Mouse (Mus musculus) forebrain, embryonic 11.5 days (tissue): Measurements from ENCODE around the gene Pax9. TPM values are rescaled to one million over a fixed set of nuclear protein-coding genes. Genes with fewer than 3 reads are reported as not detected.
A peak's percentile ranks its signal among the peaks of the same experiment; 100 is the strongest.

ENCODE experiments used
- ATAC-seq: fragments of 200-750 bp; cut with Nextera tagmentation; replicated peaks from 2 replicates; pipeline ENCODE4 v1.8.0; 2017; ENCODE audit warnings: moderate TSS enrichment; ENCODE audit not compliant: low FRiP score
- DNase-seq: peaks from one replicate; pipeline ENCODE4 v3.0.0-alpha.2; 2017; ENCODE audit warnings: low spot score
- H3K27ac ChIP-seq: fragments of 300-500 bp; sonication (generic); 2 replicates; pipeline ENCODE4 v1.5.1; 2014; ENCODE audit warnings: low read depth, low read length
- H3K27me3 ChIP-seq: fragments of 300-500 bp; sonication (generic); 2 replicates; pipeline ENCODE4 v1.6.1; 2014; ENCODE audit warnings: mild to moderate bottlenecking, low read length, mixed read lengths; ENCODE audit not compliant: control insufficient read depth, insufficient read depth
- H3K36me3 ChIP-seq: fragments of 300-500 bp; sonication (generic); 2 replicates; pipeline ENCODE4 v1.6.1; 2014; ENCODE audit warnings: mild to moderate bottlenecking, low read length, moderate library complexity, mixed read lengths; ENCODE audit not compliant: control insufficient read depth, insufficient read depth
- H3K4me1 ChIP-seq: fragments of 300-500 bp; sonication (generic); replicated peaks from 2 replicates; pipeline ENCODE4 v1.6.1; 2014; ENCODE audit warnings: low read length, mixed read lengths; ENCODE audit not compliant: control insufficient read depth, insufficient read depth
- H3K4me2 ChIP-seq: fragments of 300-500 bp; sonication (generic); 2 replicates; pipeline ENCODE4 v1.6.1; 2014; ENCODE audit warnings: low read depth, mild to moderate bottlenecking, low read length, moderate library complexity, mixed read lengths; ENCODE audit not compliant: severe bottlenecking
- H3K4me3 ChIP-seq: fragments of 300-500 bp; sonication (generic); 2 replicates; pipeline ENCODE4 v1.5.1; 2014; ENCODE audit warnings: low read depth, low read length
- H3K9ac ChIP-seq: fragments of 300-500 bp; sonication (generic); 2 replicates; pipeline ENCODE4 v1.6.1; 2014; ENCODE audit warnings: low read length
- H3K9me3 ChIP-seq: fragments of 300-500 bp; sonication (generic); 2 replicates; pipeline ENCODE4 v1.6.1; 2016; ENCODE audit warnings: low read length, mixed read lengths; ENCODE audit not compliant: control insufficient read depth
- WGBS: fragments of 180-500 bp; shearing (Covaris S2); extraction: QIAGEN DNeasy Blood & Tissue Kit; methylation state at CpG from one replicate; pipeline ENCODE4 v1.1.7; 2014; 5-methylcytosine and 5-hydroxymethylcytosine counted together
- polyA plus RNA-seq: library from polyadenylated mRNA; unstranded; fragments of >200 nt; fragmentation: Nextera tagmentation; extraction: Ambion mirVana; gene quantifications from 2 replicates; pipeline ENCODE4 v1.2.1, GENCODE M21; 2014

Pax9 gene
- polyA plus RNA-seq, 1 experiment from 2014 or later, result 0.39 TPM

DNA sequence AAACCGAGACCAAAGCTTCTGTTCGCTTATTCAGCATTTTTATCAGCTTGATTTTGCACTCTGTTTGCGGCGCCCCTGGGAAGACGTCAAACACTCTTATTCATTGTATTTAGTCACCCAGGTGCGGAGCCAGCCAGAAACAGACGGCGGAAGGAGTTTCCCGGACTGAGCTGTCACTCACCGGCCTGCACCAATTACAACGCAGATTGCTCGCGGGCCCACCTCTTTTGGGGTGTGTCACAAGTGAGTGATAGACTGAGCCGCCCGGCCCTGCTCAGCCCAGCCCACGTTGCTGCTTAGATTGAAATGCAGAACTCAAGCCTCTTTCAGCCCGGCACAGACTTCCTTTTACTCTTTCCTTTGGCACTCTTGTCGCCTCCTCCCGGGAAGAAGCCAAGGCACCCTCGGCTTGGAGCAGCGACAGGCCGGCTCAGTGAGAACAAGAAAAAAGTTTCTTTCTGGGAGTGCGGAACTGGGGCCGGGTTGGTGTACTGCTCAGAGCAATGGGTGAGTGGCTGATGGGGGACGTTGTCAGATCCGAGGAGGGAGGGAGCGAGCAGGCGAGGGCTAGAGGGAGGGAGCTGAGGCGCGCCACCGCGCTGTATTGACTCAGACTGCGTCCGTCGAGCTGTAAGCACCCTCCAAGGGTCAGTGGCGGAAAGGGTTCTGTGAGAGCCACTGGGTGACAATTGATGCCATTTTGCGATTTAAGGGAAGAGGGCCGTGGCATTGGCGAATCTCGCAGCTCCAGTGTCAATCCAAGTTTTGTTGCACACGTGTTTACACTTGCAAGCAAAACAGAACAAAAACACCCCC, 4.0 kb downstream of the Pax9 start:
- Histone ChIP-seq H3K4me1 (peaks cover 7% of the 10 kb centered on the region), H3K4me2 (peak overlapping the region; percentile 44), H3K9ac (no peak overlapping the region), H3K27me3 (peaks cover 95% of the 10 kb centered on the region), H3K36me3 (no peaks in the 10 kb centered on the region), H3K27ac (no peak overlapping the region), H3K4me3 (peak overlapping the region; percentile 19; the same call in 1 of the 2 replicates), H3K9me3 (no peaks in the 10 kb centered on the region)
- ATAC-seq (peak; percentile 97), DNase-seq (peak; percentile 92)
- under 1% methylated on average over 41 of the region's 41 CpGs for WGBS

DNA sequence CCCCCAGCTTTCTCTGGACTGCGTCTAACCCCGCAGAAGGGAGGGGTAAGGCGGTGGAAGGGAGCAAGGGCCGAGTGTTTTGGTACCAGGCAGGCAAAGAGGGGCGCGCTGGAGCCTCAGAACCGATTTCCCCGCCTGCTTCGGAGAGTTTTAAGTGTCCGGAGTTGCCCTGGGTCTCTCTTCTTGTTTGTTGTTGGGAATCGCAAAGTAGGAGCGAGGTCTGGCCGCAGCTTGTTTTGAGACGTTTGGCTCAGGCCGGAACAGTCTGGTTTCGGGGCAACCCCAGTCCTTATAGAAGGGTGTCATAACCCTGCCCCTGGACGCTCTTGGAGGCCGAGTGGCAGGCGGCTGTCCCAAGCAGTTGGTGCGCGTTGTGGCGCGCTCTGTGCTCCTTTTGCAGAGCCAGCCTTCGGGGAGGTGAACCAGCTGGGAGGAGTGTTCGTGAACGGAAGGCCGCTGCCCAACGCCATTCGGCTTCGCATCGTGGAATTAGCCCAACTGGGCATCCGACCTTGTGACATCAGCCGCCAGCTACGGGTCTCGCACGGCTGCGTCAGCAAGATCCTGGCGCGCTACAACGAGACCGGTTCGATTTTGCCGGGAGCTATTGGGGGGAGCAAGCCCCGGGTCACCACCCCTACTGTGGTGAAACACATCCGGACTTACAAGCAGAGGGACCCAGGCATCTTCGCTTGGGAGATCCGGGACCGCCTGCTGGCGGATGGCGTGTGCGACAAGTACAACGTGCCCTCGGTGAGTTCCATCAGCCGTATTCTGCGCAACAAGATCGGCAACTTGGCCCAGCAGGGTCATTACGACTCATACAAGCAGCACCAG, 4.8 kb downstream of the Pax9 start:
- H3K27me3 ChIP-seq, result peaks cover 92% of the 10 kb centered on the region
- no peaks in the 10 kb centered on the region for H3K36me3 ChIP-seq
- peaks cover 7% of the 10 kb centered on the region for H3K4me1 ChIP-seq
- H3K4me2 ChIP-seq, result peak overlapping the region; percentile 44; the same call in 1 of the 2 replicates
- peak overlapping the region; percentile 15; the same call in 1 of the 2 replicates for H3K4me3 ChIP-seq
- DNase-seq (peak; percentile 72), ATAC-seq (no peak)
- under 1% methylated on average over 57 of the region's 57 CpGs for WGBS
- H3K9me3 ChIP-seq, result no peaks in the 10 kb centered on the region
- H3K27ac ChIP-seq, result no peak overlapping the region
- no peak overlapping the region for H3K9ac ChIP-seq

DNA sequence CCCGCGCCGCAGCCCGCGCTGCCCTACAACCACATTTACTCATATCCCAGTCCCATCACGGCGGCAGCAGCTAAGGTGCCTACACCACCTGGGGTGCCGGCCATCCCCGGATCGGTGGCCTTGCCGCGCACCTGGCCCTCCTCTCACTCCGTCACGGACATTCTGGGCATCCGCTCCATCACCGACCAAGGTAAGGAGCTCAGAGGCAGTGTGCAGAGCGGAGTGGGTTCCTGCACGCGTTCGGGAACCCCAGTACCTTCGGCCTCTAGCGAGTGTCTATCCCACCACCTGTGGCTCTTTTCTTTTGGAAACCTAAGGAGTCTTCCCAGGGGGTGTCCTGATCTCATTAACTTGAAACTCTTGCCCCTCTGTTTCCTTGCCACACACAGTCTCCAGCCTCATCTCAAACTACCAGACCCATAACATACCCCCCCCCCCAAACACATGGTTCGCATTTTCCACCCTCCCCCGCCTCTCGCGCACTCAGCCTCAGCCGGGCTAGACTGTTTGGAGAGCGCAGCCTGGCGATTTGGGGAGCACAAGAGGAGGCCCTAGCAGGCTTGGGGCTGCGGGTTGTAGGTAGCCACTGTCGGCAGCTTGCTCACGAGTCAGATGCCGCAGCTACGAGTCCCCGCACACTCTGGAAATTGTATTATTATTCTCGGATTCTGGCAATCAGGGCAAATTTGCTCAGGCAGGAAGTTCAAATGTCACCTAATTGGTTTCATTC, 5.6 kb downstream of the Pax9 start:
- no peaks in the 10 kb centered on the region for H3K36me3 ChIP-seq
- H3K9ac ChIP-seq, result no peak overlapping the region
- H3K4me3 ChIP-seq, result no peak overlapping the region; the same call in 1 of the 2 replicates
- WGBS, result under 1% methylated on average over 36 of the region's 36 CpGs
- ATAC-seq (no peak), DNase-seq (peak; percentile 69)
- H3K27me3 ChIP-seq, result peaks cover 89% of the 10 kb centered on the region
- H3K4me2 ChIP-seq, result peak overlapping the region; percentile 26; the same call in 1 of the 2 replicates
- H3K27ac ChIP-seq, result no peak overlapping the region
- peaks cover 7% of the 10 kb centered on the region for H3K4me1 ChIP-seq
- no peaks in the 10 kb centered on the region for H3K9me3 ChIP-seq

DNA sequence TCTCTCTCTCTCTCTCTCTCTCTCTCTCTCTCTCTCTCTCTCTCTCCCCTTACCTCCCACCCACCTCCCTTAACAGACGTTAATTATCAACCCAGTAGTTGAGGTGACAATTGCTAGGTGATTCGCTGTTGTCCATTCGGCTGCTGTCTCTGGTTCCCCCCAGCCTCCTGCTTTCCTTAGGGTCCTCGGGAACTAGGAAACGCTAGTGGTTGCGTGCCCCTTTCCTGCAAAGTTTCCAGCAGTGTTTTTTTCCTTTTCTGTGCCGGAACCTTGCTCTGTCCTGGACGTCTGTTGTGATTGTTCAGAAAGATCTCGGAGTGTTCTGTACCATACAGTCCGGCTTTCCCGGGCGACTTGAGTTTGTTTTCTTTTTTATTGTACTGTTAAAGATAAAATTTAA, 6.2 kb downstream of the Pax9 start:
- no peak for ATAC-seq
- Histone ChIP-seq H3K9me3 (no peaks in the 10 kb centered on the region), H3K27me3 (peaks cover 89% of the 10 kb centered on the region), H3K4me2 (no peak overlapping the region), H3K4me1 (peaks cover 7% of the 10 kb centered on the region), H3K4me3 (no peak overlapping the region), H3K27ac (no peak overlapping the region), H3K36me3 (no peaks in the 10 kb centered on the region), H3K9ac (no peak overlapping the region)
- DNase-seq, result no peak
- WGBS, result 2% methylated on average over 12 of the region's 12 CpGs

DNA sequence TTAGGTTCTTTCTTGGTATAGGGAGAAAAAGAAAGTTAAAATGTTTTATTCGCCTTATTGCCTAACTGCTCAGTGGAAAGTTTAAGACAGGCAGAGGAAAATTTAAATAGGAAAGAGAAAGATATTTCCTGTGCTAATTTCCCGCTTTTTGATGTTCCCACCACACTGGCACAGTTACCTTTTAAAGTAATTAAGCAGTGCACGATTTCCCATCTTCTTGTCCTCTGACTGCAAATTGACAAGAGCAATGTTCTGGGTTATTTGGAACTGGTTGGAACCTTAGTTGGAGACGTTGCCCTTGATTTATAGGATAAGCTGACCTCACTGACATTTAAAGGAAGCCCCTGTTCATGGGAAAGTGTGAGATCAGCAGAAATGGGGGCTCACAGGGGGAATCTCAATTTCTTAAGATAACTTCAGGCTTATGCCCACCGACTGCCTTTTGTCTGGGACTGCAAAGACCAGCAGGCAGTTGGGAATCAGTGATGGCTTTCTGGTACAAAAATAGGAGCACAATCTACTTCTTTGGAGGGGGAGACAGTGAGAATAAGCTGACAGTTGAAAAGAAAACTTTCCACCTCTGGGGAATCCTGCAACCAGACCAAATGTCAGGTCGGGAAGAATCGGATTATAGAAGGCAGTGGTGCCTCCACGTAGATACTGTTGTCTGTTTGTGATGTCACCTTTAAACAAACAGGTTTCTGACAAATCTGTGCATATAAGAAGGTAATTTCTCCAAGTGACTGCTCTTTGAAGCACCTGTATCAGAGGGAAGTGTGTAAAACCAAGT, 6.8 kb downstream of the Pax9 start:
- H3K4me3 ChIP-seq, result no peak overlapping the region
- no peak overlapping the region for H3K4me2 ChIP-seq
- H3K9ac ChIP-seq, result no peak overlapping the region
- no peaks in the 10 kb centered on the region for H3K36me3 ChIP-seq
- ATAC-seq (no peak), DNase-seq (no peak)
- H3K27me3 ChIP-seq, result peaks cover 84% of the 10 kb centered on the region
- peaks cover 7% of the 10 kb centered on the region for H3K4me1 ChIP-seq
- 2% methylated on average over 8 of the region's 8 CpGs for WGBS
- no peaks in the 10 kb centered on the region for H3K9me3 ChIP-seq
- H3K27ac ChIP-seq, result no peak overlapping the region

DNA sequence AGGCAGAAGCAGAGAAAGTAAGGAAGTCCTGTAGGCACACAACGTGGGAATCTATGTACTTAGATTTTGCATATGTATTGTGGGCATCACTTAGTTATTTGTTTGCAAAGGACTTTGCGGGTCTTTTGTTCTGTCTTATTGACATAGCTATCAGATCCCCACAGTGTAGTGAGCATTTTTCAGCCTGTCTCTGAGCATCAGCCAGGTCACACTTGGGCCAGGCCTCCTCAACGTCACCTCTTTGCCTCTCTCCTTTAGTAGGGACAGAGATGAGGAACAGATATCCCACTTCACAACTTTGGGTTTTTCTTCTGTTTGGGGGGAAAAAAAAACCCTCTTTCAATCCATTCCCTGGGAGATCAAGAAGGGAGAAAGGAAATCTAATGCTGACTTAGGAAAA, 7.8 kb downstream of the Pax9 start:
- Histone ChIP-seq H3K9ac (no peak overlapping the region), H3K4me1 (peaks cover 7% of the 10 kb centered on the region), H3K4me2 (no peak overlapping the region), H3K27me3 (peaks cover 76% of the 10 kb centered on the region), H3K9me3 (no peaks in the 10 kb centered on the region), H3K4me3 (no peak overlapping the region), H3K27ac (no peak overlapping the region), H3K36me3 (no peaks in the 10 kb centered on the region)
- ATAC-seq (no peak), DNase-seq (no peak)
- WGBS, result 1% methylated on average over 3 of the region's 3 CpGs

DNA sequence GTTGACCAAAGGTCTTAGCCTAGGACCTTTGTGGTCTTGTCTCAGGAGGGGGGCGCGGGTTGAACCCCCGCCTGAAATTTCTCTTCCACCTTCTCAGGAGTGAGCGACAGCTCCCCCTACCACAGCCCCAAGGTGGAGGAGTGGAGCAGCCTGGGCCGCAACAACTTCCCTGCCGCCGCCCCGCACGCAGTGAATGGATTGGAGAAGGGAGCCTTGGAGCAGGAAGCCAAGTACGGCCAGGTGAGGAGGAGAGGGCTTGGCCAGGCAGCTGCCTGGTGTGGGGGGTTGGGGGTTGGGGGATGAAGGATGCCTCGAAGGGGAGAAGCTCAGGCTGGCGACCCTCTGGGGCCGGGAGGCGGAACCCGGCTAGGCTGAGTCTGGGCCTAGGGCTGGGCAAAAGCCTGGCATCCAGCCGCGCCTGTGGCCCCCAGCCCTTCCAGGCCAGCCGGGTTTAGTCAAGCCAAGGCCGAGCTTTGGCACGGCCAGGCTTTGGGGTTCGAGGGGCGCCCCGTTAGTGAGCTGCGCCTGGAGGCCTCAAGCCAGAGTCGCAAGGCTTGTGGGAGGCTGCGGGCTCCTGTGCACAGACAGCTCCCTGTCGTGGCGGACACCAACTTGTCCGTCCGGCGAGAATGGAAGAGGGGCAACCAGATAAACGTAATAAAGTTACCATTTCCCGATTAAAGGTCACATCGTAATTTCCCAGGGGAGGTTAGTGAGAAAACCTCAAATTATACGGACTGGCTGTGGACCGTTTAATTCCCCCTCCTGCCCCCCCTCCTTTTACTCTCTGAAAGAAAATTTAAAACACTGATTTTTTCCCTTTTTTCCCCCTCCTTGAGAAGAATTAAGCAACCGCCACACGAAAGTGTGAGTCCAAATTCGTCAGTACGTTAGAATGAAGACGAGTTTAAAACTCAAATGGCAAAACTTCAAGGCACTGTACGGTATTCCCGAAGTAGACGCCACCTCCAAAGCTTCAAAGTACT, 8.6 kb downstream of the Pax9 start:
- H3K4me1 ChIP-seq, result peaks cover 7% of the 10 kb centered on the region
- no peak overlapping the region for H3K27ac ChIP-seq
- no peak overlapping the region for H3K4me2 ChIP-seq
- no peaks in the 10 kb centered on the region for H3K36me3 ChIP-seq
- 0 out of 2 replicates have a peak, but pooled peaks have one; percentile 15 for ATAC-seq
- no peak overlapping the region for H3K9ac ChIP-seq
- WGBS, result under 1% methylated on average over 44 of the region's 44 CpGs
- H3K27me3 ChIP-seq, result peaks cover 75% of the 10 kb centered on the region
- no peaks in the 10 kb centered on the region for H3K9me3 ChIP-seq
- no peak overlapping the region for H3K4me3 ChIP-seq
- DNase-seq, result peak; percentile 65
